Comparison of ENCODE assay signal across 11 mouse cellular contexts in the genomic region with DNA sequence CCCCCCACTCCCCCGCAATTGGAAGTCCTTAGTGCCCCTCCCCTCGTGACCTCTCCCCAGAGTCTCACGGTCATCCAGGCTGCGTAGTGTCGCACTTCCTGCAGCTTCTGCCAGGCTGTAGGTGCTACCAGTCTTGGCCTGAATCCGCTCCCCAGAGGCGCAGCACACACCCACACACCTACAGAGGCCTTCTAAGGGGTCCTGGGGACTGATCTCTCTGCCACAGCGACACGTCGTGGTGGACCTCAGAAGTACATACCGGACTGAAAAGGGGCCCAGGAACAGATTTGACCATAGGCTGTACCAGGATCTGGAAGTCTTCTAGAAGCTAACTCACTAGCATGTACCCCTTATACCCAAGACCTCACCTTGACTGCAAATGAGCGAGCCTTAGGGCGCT. TPM values are rescaled to one million over a fixed set of nuclear protein-coding genes. Genes with fewer than 3 reads are reported as not detected.
DNase-seq lines count a peak whose midpoint lies in the region; ATAC-seq and TF ChIP-seq lines count a peak whose summit lies in the region.
"Had no signal": no experiment of that assay in that cellular context is flagged by ENCODE, and none has a peak within 500 bp of the region (broad histone marks: within the 10 kb centered on the region; RNA-seq: fewer than 3 reads in every experiment).

No protein-coding gene starts in this region.

- H3K36me3 ChIP-seq in embryonic facial prominence, embryonic 12.5 days: no peaks in the 10 kb centered on the region
- no peaks in the 10 kb centered on the region for H3K36me3 ChIP-seq in neural tube, embryonic 11.5 days (ENCODE audit: control insufficient read depth, insufficient read depth, low read length)
- H3K36me3 ChIP-seq: stomach, embryonic 15.5 days had no signal

- no peaks in the 10 kb centered on the region for H3K4me1 ChIP-seq in embryonic facial prominence, embryonic 12.5 days
- no peaks in the 10 kb centered on the region for H3K4me1 ChIP-seq in neural tube, embryonic 11.5 days (ENCODE audit: control insufficient read depth, insufficient read depth, low read length)
- H3K4me1 ChIP-seq: stomach, embryonic 15.5 days had no signal

- DNase-seq in adrenal gland, postnatal 10 days: peak; percentile 18
- DNase-seq in adrenal gland, adult (ENCODE audit: inconsistent age in 2 of 2, low spot score in 1 of 2): no peak
- DNase-seq in left cerebral cortex, adult 2 months (ENCODE audit: extremely low spot score in 1 of 2, low spot score in 2 of 2): no peak
- no peak for DNase-seq in left cerebral cortex, adult 11 months (ENCODE audit: low spot score)
- peak; percentile 71 for DNase-seq in neural tube, embryonic 11.5 days (ENCODE audit: low spot score)
- no peak for DNase-seq in yolk sac, embryonic 10.5 days (ENCODE audit: low spot score)
- DNase-seq: adrenal gland, adult 8-10 months had no signal

- peaks cover 56% of the 10 kb centered on the region for H3K27me3 ChIP-seq in embryonic facial prominence, embryonic 12.5 days
- no peaks in the 10 kb centered on the region for H3K27me3 ChIP-seq in neural tube, embryonic 11.5 days (ENCODE audit: control insufficient read depth, insufficient read depth, low read length)

- WGBS in embryonic facial prominence, embryonic 12.5 days: 28% methylated on average over 13 of the region's 13 CpGs
- WGBS in neural tube, embryonic 11.5 days: 24% methylated on average over 13 of the region's 13 CpGs

- H3K4me2 ChIP-seq in embryonic facial prominence, embryonic 12.5 days (replicated peaks): no peak overlapping the region
- no peak overlapping the region for H3K4me2 ChIP-seq in neural tube, embryonic 11.5 days (ENCODE audit: low read depth)
- H3K4me2 ChIP-seq: stomach, embryonic 15.5 days had no signal

- TF ChIP-seq CTCF in left cerebral cortex, adult 2 months (IDR thresholded peaks at IDR 0.05): peak; percentile 49

- intact Hi-C loops in left cerebral cortex, adult 2 months (cut with DNase I): no loop called here

- 0 out of 2 replicates have a peak, but pooled peaks have one; percentile 22 for ATAC-seq in embryonic facial prominence, embryonic 12.5 days (ENCODE audit: insufficient number of reproducible peaks, insufficient read depth, low FRiP score, low TSS enrichment)
- ATAC-seq in neural tube, embryonic 11.5 days (ENCODE audit: insufficient read depth, low FRiP score, low TSS enrichment): peak; percentile 48
- ATAC-seq in erythroid progenitor cell, adult 5-6 weeks (replicated peaks; ENCODE audit: low FRiP score, poor library complexity, severe bottlenecking): no peak

- no peak overlapping the region for H3K9ac ChIP-seq in embryonic facial prominence, embryonic 12.5 days
- H3K9ac ChIP-seq in neural tube, embryonic 11.5 days (ENCODE audit: low read length): no peak overlapping the region
- H3K9ac ChIP-seq: stomach, embryonic 15.5 days had no signal

- H3K4me3 ChIP-seq in left cerebral cortex, adult 2 months: no peak overlapping the region
- H3K4me3 ChIP-seq in embryonic facial prominence, embryonic 12.5 days: no peak overlapping the region
- H3K4me3 ChIP-seq in neural tube, embryonic 11.5 days (ENCODE audit: low read depth, low read length): no peak overlapping the region
- H3K4me3 ChIP-seq: stomach, embryonic 15.5 days had no signal

- H3K27ac ChIP-seq in left cerebral cortex, adult 2 months: no peak overlapping the region
- H3K27ac ChIP-seq in embryonic facial prominence, embryonic 12.5 days: no peak overlapping the region
- no peak overlapping the region for H3K27ac ChIP-seq in neural tube, embryonic 11.5 days (ENCODE audit: low read depth, low read length)
- H3K27ac ChIP-seq: stomach, embryonic 15.5 days had no signal

- H3K9me3 ChIP-seq in embryonic facial prominence, embryonic 12.5 days: no peaks in the 10 kb centered on the region
- H3K9me3 ChIP-seq in neural tube, embryonic 11.5 days (ENCODE audit: control insufficient read depth, low read length): no peaks in the 10 kb centered on the region
- H3K9me3 ChIP-seq: stomach, embryonic 15.5 days had no signal

RNA-seq across cellular contexts. Expression of gene Rhcg, which starts 53.8 kb away (rescaled TPM):
- total RNA-seq in adrenal gland, postnatal 10 days (2021): under 1 TPM; 0.66 to 0.91 TPM
- total RNA-seq in left cerebral cortex, adult 2 months (2021): 1 to 10 TPM; 1.7 to 2.2 TPM
- 0.10 and 0.29 TPM in 2 replicates for polyA plus RNA-seq in embryonic facial prominence, embryonic 12.5 days (2016; fragmentation: Nextera tagmentation; extraction: Ambion mirVana)
- 0.97 and 1.8 TPM in 2 replicates for polyA plus RNA-seq in neural tube, embryonic 11.5 days (2014; fragmentation: Nextera tagmentation; extraction: Ambion mirVana)
- not detected in 2 replicates for total RNA-seq in erythroid progenitor cell, adult 5-6 weeks (2015; ENCODE audit: low replicate concordance)
- not detected in 2 replicates for total RNA-seq in erythroid progenitor cell, adult 5-6 weeks (2017; ENCODE audit: low replicate concordance)
- total RNA-seq: liver, adult 2 months had no signal
- polyA plus RNA-seq: liver, adult 2 months had no signal

Comparison
In these comparisons a context has a peak if more than half of its experiments do, and no peak if none do; other contexts are left out.
1. DNase-seq: peak in adrenal gland, postnatal 10 days (single experiment) and neural tube, embryonic 11.5 days (single experiment); none in adrenal gland, adult (0 of 2), left cerebral cortex, adult 2 months (0 of 2), left cerebral cortex, adult 11 months (single experiment) and yolk sac, embryonic 10.5 days (single experiment).